Mouse (Mus musculus) MEL (cell line): Measurements from ENCODE around the gene Prkag2.

Experiments
- CTCF ChIP-seq, 3 experiments: IDR thresholded peaks in 2 of 3; conservative IDR thresholded peaks in 1 of 3; 2 replicates each; pipeline ENCODE4 v1.5.1; 2011 to 2012; ENCODE audit warnings: low read length in 3 of 3, low read depth in 2 of 3, mild to moderate bottlenecking in 2 of 3, improper control_type of control experiment in 1 of 3, inconsistent platforms in 1 of 3, mixed read lengths in 1 of 3, moderate library complexity in 1 of 3; ENCODE audit not compliant: control insufficient read depth in 1 of 3, insufficient read depth in 1 of 3, poor library complexity in 1 of 3, severe bottlenecking in 1 of 3
- EP300 ChIP-seq, 2 experiments: IDR thresholded peaks; 2 replicates each; pipeline ENCODE4 v1.6.1; 2011; ENCODE audit warnings: improper control_type of control experiment in 2 of 2, low read length in 2 of 2, low read depth in 1 of 2, mild to moderate bottlenecking in 1 of 2
- GABPA ChIP-seq: IDR thresholded peaks from 2 replicates; pipeline ENCODE4 v1.6.1; 2012; ENCODE audit warnings: low read depth, mild to moderate bottlenecking, inconsistent platforms, low read length, improper control_type of control experiment, moderate library complexity
- MAZ ChIP-seq: IDR thresholded peaks from 2 replicates; pipeline ENCODE4 v1.6.1; 2012; ENCODE audit warnings: low read depth, mild to moderate bottlenecking, inconsistent platforms, low read length, improper control_type of control experiment
- MXI1 ChIP-seq: IDR thresholded peaks from 2 replicates; pipeline ENCODE4 v1.6.1; 2011; ENCODE audit warnings: mild to moderate bottlenecking, low read depth, low read length, improper control_type of control experiment
- MYC ChIP-seq: IDR thresholded peaks from 2 replicates; pipeline ENCODE4 v1.6.1; 2011; ENCODE audit warnings: low read depth, mild to moderate bottlenecking, low read length, improper control_type of control experiment, moderate library complexity
- POLR2A ChIP-seq, 2 experiments: IDR thresholded peaks; 2 replicates each; pipeline ENCODE4 v1.6.1; 2011 to 2012; ENCODE audit warnings: low read length in 2 of 2, mild to moderate bottlenecking in 2 of 2, control low read depth in 1 of 2, improper control_type of control experiment in 1 of 2, low read depth in 1 of 2, moderate library complexity in 1 of 2; ENCODE audit not compliant: control insufficient read depth in 1 of 2, insufficient read depth in 1 of 2, poor library complexity in 1 of 2
- SIN3A ChIP-seq: IDR thresholded peaks from 2 replicates; pipeline ENCODE4 v1.6.1; 2012; ENCODE audit warnings: low read length, improper control_type of control experiment, inconsistent platforms
- TAL1 ChIP-seq: IDR thresholded peaks from 2 replicates; pipeline ENCODE4 v1.6.1; 2012; ENCODE audit warnings: mild to moderate bottlenecking, inconsistent platforms, low read length, moderate library complexity, mixed read lengths
- ZMIZ1 ChIP-seq: IDR thresholded peaks from 2 replicates; pipeline ENCODE4 v1.6.1; 2012; ENCODE audit warnings: low read depth, mild to moderate bottlenecking, inconsistent platforms, low read length, improper control_type of control experiment, moderate library complexity

GRCm38 (mm10) chr5:24969241-24969880, 131.1 kb downstream of the Prkag2 start:
- no peak for TF ChIP-seq ZMIZ1
- peak; percentile 11 to 18; a peak in 1 of 4 replicates for TF ChIP-seq EP300 (IDR thresholded peaks at IDR 0.05; ENCODE audit: low read depth in 1 of 2, low read length in 2 of 2)
- no peak for TF ChIP-seq POLR2A (IDR thresholded peaks at IDR 0.05; ENCODE audit: control insufficient read depth in 1 of 2, insufficient read depth in 1 of 2, low read depth in 1 of 2, low read length in 2 of 2, poor library complexity in 1 of 2)
- TF ChIP-seq GABPA: no peak
- no peak for TF ChIP-seq CTCF (IDR thresholded peaks at IDR 0.05 in 2 of 3, conservative IDR thresholded peaks at IDR 0.05 in 1 of 3; ENCODE audit: control insufficient read depth in 1 of 3, insufficient read depth in 1 of 3, low read depth in 2 of 3, low read length in 3 of 3, poor library complexity in 1 of 3, severe bottlenecking in 1 of 3)
- TF ChIP-seq MXI1: peak; percentile 20; the same call in 1 of the 2 replicates
- TF ChIP-seq MAZ: no peak
- no peak for TF ChIP-seq MYC
- TF ChIP-seq SIN3A: no peak; the same call in none of the 2 replicates
- TF ChIP-seq TAL1: no peak
